Mouse (Mus musculus) right cerebral cortex, postnatal 25 days (tissue): ENCODE data around the gene Hoxd8.
A peak's percentile ranks its signal among the peaks of the same experiment; 100 is the strongest.

ENCODE experiments used
- DNase-seq: peaks from one replicate; pipeline ENCODE4 v3.0.0; 2022

Gene Hoxd8

GRCm38 (mm10) chr2:74704393-74704998 lies at the start of gene Hoxd8:
Gene Hoxd8, plus strand, starts transcription at chr2:74704615.
- no peak for DNase-seq

- DNase-seq = no peak
Observed at GRCm38 (mm10) chr2:74654743-74655419, 49.5 kb upstream of the Hoxd8 start.

GRCm38 (mm10) chr2:74655420-74655781 lies 49.0 kb upstream of the Hoxd8 start:
- DNase-seq = no peak

GRCm38 (mm10) chr2:74655821-74656631 lies 48.4 kb upstream of the Hoxd8 start:
- no peak for DNase-seq

GRCm38 (mm10) chr2:74656632-74657021 lies 47.8 kb upstream of the Hoxd8 start:
- DNase-seq = no peak

- peak; percentile 17 for DNase-seq
Observed at GRCm38 (mm10) chr2:74657251-74658023, 47.0 kb upstream of the Hoxd8 start.

- DNase-seq = peak; percentile 23
Observed at GRCm38 (mm10) chr2:74658024-74658666, 46.3 kb upstream of the Hoxd8 start.

GRCm38 (mm10) chr2:74658667-74659371 lies 45.6 kb upstream of the Hoxd8 start:
- DNase-seq = peak; percentile 36

- DNase-seq = peak; percentile 21
Observed at GRCm38 (mm10) chr2:74659507-74660005, 44.9 kb upstream of the Hoxd8 start, which contains the start of gene Evx2. Gene Evx2, minus strand, starts transcription at chr2:74659557.

- DNase-seq = peak; percentile 5
Observed at GRCm38 (mm10) chr2:74660421-74661375, 43.7 kb upstream of the Hoxd8 start.

- DNase-seq = peak; percentile 31
Observed at GRCm38 (mm10) chr2:74661685-74662084, 42.7 kb upstream of the Hoxd8 start.

GRCm38 (mm10) chr2:74663291-74663925 lies 41.0 kb upstream of the Hoxd8 start:
- DNase-seq = peak; percentile 62

GRCm38 (mm10) chr2:74666411-74666810 lies 38.0 kb upstream of the Hoxd8 start:
- DNase-seq = no peak

GRCm38 (mm10) chr2:74667191-74667841 lies 37.1 kb upstream of the Hoxd8 start:
- DNase-seq = peak; percentile 6

- DNase-seq = no peak
Observed at GRCm38 (mm10) chr2:74667842-74668357, 36.5 kb upstream of the Hoxd8 start, which contains the start of gene Hoxd13. Gene Hoxd13, plus strand, starts transcription at chr2:74668310.

GRCm38 (mm10) chr2:74668370-74669229 lies 35.8 kb upstream of the Hoxd8 start:
- DNase-seq = peak; percentile 19

- DNase-seq = no peak
Observed at GRCm38 (mm10) chr2:74669230-74669578, 35.2 kb upstream of the Hoxd8 start.

- no peak for DNase-seq
Observed at GRCm38 (mm10) chr2:74669650-74670235, 34.7 kb upstream of the Hoxd8 start.
